Mouse (Mus musculus) skeletal muscle tissue, adult 2 months (tissue): ENCODE measurements around the gene Ptgdr.
"Not testable (repeated sequence)": the region's sequence is repeated elsewhere in the genome, so short reads cannot be mapped to it uniquely, and the experiment has no call there.

Source experiments
- DNase-seq: peaks from one replicate; pipeline ENCODE4 v3.0.0-alpha.2; 2012; ENCODE audit warnings: low read depth, low spot score

Ptgdr gene

DNA sequence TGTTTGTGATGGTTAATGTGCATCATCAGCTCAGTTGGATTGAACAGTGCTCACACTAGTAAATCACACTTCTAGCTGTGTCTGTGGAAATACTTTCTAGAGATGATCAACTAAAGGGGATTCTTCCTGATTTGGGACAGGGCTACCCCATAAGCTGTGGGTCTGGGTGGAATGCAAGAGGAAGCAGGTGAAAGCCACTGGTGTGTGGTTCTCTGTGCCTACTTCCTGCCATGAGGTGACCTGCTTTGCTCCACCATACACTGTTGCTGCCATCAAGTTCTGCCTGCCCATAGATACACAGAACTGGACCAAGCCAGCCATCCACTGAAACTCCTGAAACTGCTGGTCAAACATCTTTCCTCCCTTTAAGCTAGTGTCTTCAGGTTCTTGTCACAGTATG, 46.0 kb downstream of the Ptgdr start:
- not testable (repeated sequence) for DNase-seq
